Mouse (Mus musculus) heart, adult 11 months (tissue): ENCODE measurements around the gene Chchd6.

ENCODE experiments used
- DNase-seq: peaks from one replicate; pipeline ENCODE4 v3.0.0; 2022

Gene Chchd6

DNA sequence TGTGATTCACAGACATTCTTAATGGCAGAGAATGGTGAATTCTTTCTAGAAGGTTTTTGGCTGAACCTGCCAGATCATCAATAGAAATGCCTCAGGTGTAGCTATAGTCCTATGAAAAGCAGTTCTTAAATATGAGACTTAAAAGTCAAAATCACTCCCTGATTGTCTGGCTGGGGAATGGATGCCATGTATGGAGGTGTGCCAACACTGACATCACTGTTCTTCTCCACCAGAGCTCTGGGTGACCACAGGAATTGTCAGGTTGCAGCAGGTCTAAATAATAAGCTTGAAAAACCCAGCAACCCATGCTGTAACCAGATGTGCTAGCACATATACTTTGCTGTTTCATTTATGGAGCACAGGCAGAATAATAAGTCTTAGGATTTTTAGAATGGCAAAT, 87.2 kb downstream of the Chchd6 start:
- DNase-seq, result peak; percentile 61

- peak; percentile 80 for DNase-seq
Observed at GRCm38 (mm10) chr6:89499961-89500360, 95.5 kb downstream of the Chchd6 start.

GRCm38 (mm10) chr6:89498764-89499516, 96.5 kb downstream of the Chchd6 start:
- peak; percentile 88 for DNase-seq

DNA sequence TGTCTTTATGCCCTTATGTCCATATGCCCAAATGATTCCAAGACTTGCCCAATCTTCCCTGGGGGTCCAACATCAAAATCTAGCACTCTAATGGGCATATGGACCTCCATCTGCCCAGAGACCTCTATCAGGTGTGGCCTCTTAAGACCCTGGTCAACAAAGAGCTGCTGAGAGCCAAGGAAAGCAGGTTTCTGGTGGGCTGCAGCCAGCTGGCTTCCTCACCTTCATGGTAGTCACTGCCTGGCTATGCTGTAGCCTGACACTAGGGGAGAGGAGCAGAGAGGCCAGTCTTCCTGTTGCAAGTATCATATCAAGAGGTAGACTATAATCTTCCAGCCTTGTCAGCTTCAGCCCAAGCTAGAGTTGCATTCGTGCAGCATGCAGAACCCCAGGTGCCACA, 98.5 kb downstream of the Chchd6 start:
- DNase-seq, result peak; percentile 61

GRCm38 (mm10) chr6:89492368-89492767, 103.1 kb downstream of the Chchd6 start:
- DNase-seq, result peak; percentile 64

DNA sequence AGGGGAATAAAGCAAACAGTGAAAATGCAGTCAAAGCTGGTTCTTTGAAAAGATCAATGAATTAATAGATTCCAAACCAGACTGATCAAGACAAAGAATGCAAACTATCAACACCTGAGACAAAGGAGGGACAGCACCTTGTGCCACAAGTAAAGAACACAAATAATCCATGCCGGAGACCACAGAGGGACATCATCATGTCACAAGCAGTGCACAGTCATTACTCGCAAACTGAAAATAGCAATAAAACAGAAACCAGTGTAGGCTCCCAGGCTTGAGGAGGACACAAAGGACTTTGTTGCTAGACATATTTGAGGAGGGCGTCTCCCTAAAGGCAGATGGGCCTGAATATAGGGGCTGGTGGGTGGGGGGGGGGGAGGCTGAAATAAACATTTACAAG, 105.1 kb downstream of the Chchd6 start:
- peak; percentile 25 for DNase-seq

DNA sequence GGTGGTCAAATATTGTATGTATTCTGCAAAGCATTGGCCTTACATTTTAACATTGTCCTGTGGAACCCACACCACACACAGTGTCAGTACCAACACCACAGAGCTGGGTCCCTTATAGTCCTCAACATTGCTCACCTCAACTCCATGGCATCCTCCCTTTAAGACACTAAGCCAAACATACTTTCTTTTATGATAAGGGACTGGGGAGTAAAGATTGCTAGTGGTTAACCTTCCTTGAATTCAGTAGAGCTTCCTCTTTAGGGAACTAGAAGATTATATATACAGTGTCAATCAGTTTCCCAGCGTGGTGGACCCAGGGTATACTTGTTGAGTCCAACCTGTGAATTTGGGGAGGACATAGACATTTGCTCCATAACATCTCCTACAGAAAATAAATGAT, 105.9 kb downstream of the Chchd6 start:
- peak; percentile 21 for DNase-seq

DNA sequence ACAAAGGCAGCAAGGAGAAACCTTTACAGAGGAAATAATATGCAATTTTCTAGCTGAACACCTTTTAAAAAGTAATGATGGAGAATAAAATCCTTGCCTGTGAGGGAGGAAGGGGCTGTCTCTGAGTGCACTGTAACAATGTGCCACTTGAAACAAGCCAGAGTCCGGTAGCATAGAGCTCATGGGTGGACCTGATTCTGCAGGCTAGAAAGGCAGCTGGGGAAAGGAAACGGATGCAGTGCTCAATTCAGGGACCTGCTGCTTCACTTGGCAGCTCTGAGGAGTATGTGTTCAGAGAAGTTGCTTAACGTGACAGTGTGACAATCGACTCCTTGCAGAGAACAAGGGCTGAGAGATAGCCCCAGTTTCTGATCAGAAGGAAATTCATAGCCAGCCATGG, 109.4 kb downstream of the Chchd6 start:
- peak; percentile 74 for DNase-seq

GRCm38 (mm10) chr6:89481192-89481591, 114.3 kb downstream of the Chchd6 start:
- no peak for DNase-seq

- DNase-seq, result no peak
Observed at GRCm38 (mm10) chr6:89467908-89468307, 127.5 kb downstream of the Chchd6 start.

GRCm38 (mm10) chr6:89467290-89467689, 128.2 kb downstream of the Chchd6 start:
- peak; percentile 88 for DNase-seq

DNA sequence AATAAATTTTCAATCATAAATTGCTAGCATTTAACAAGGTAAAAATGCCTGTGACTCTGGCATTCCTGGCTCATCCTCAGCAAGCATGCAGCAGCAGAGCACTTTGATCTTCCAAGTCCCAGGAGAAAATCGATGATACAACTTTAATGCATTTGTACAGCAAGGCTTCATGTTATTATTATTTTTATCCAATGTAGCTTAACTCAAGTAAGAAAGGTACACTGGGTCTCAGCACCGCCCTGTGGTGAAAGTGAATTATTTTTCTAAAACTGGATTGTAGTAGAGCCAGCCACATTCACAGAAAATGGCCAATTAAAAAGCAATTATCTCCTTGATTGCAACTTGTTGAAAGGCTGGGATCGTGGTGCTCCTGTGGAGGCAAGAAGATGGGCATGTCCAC, 128.6 kb downstream of the Chchd6 start:
- DNase-seq, result no peak

DNA sequence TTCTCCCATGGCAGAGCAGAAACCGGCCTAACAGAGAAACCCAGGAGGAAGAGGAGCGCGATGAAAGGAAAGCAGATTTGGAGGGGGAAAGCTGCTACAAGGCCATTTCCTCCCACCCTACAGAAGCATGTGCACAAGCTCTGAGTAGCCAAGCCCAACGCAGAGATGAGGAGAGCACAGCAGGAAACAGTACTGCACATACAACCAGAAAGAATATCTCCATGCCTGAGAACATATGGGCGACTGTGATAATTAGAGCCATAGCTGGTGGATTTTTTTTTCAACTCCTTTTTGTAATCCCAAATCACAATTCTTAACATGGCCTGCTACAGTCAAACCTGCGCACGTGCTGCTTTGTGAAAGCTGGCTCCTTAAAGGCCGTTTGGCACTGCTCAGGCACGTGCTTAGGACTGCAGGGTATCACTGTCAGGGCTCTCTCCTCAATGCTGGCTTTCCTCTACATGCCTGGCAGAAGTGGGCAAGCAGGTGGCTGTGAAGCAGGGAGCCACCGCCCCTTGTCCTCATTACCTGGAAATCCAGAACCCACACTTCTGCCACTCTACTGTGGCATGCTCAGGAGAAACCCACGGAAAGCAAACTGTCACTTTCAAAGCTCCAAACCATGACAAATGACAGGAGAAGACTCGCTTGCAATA, 129.3 kb downstream of the Chchd6 start:
- no peak for DNase-seq

GRCm38 (mm10) chr6:89462223-89462760, 133.2 kb downstream of the Chchd6 start:
- peak; percentile 88 for DNase-seq

DNA sequence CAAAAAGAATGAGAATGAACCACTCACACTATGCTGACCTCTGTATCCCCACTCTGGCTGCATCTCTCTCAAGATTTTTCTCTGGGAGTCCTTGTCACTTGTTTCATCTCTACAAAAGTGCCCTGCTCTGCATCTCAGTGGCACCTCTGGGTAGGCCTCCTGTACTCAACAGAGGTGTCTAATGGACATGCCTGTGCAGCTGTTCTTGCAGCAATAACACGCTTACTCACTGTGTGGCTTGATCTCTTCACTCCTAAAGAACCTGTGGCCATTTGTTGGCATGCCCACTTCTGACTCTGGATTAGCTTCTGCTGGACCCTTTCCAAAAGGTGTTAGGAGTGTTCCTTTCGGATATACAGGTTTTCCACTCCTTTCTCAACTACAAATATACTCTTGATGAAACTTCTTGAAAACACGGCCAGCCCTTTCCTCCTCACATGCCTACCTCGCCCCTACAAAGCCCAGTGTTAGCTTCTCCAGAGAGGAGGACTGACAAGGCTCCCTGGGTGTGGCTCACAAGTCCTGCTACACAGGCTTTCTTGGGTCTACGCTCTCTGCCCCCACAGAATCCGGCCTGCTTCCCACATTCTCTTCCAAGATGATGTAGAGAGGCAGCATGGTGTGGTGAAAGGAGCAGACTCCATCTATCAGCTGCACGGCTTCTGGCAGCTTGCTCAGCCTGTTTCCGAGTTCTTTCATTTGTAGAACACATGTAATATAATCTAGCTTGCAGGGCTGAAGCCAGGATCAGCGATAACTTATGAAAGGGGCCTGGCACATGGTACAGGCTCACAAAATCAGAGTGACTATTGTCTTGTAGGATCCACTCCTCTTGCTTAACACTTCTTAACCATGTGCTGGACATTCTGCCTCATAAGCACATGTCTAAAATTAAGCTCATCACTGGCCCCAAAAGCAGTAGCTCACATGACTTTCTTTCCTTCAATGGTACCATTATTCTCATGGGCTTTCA, 133.9 kb downstream of the Chchd6 start:
- DNase-seq, result peak; percentile 96

DNA sequence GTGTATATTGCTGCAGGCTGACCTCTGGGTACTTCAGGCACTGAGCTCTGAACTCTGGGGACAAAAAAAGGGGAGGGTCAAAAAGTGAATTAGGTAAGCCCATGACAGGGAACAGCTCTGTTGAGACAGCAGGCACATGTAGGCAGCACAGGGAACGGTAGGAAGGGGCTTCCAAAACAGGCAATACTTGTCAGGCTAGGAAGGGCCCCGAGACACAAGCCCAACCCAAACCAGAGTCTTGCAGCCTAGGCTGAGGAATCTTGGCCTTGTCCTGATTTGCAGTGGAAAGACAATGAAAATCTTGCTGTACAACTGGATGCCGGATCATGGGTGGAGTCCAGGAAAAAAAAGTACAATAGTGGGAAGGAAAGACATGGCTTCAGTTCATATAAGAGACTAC, 135.8 kb downstream of the Chchd6 start:
- peak; percentile 83 for DNase-seq

DNA sequence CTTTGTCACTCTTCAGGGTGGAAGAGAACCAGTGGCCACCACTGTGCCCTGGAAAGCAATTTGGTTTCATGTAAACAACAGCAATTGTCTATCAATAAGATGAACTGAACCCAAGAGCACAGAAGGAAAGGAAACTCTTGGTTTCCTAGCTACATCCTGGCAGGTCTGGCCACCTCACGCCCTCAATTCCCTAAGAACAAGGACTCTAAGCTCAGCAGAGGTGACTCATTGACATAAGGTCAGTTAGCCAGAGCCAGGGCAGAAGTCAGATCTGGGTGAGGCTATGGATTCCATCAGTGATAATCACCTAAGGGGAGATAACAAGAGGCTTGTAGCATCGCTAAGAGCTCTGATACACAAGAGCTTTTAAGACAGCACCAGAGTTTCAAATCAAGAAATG, 137.9 kb downstream of the Chchd6 start:
- peak; percentile 30 for DNase-seq

- peak; percentile 61 for DNase-seq
Observed at GRCm38 (mm10) chr6:89456409-89456961, 139.0 kb downstream of the Chchd6 start.

DNA sequence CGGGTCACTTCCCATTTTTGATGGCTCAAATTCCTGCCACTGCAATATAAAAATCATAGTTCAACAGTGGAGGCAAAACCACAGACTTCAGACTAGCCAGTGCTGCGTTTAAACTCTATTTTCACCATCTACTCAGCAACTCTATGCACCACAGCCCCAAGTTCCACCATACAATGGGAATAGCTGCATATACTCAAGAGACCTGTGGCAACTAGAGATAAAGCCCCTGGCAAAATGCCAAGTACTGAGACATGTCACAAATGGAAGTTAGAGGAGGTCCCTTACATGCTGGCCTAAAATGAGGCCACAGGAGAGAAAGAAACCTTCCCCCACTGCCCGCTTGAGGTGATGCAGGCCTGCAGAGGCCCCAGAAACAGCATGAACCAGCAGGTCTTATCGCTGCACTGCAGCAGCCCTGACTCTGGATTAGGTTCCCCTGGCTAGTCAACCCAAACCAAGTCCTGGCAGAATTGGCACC, 139.9 kb downstream of the Chchd6 start:
- DNase-seq, result peak; percentile 93

GRCm38 (mm10) chr6:89454437-89454836, 141.0 kb downstream of the Chchd6 start:
- DNase-seq, result peak; percentile 54

DNA sequence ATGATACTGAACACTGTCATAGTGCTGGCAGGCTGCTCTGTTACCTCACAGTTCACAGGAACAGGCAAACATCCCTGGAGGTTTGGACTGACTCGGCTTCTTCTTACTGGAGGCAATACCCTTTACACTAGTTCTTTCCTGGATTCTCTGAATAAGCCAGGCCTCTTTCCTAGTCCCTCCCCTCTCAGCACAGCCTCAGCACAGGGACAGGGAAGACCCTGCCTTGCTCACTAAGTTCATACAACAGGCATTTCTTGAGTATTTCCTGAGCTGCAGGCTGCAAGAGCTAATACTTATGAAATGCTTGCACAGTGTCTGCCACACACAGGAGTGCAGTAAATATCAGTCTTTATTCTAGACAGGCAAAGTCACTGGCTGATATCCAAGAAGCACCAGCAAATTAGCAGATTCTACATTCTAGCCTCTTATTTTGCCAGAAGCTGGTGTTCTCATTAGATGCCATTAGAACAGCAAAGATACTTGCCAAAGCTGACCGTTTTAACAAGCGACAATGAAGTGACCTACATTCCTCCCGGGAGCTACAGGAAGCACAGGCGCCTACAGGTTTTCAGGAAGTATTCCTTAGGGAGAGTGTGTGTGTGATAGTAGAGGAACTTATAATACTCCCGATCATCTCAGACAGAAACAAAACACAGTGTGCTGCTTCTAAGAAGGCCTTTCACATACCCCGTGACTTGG, 142.3 kb downstream of the Chchd6 start:
- DNase-seq, result peak; percentile 96

DNA sequence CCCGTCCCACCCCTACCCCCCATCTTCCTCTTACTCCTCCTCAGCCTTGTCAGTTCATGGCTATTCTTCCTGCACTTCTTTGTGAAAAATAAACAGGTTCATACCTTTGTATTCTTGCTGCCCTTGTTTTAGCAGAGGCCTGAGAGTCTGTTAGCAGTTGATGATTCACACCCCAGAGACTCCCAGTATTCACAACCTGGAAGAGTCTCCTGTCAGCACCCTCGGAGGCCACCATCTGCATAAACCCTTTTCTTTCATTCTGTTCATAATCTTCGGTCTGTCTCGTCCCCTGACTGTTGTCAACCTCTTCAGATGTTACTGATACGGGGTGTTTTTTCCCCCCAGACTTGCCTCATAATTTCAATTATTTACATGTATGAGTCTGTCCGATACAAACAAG, 143.1 kb downstream of the Chchd6 start:
- peak; percentile 68 for DNase-seq
